Mouse (Mus musculus) embryonic stem cell, embryonic (primary cell): ENCODE data around the gene Mark3.

Source experiments
- CTCF ChIA-PET, 4 experiments: fragments of 300-600 bp in 2 of 4; fragments of 350-600 bp in 2 of 4; sonication (Branson Sonifier 250); formaldehyde crosslinking; loops; one replicate each; lab custom pipeline; 2022; ENCODE audit warnings: inconsistent platforms in 2 of 4; lab: Charles Lee
- POLR2A ChIA-PET, 4 experiments: fragments of 300-600 bp in 2 of 4; fragments of 350-600 bp in 2 of 4; sonication (Branson Sonifier 250); formaldehyde crosslinking; loops; one replicate each; lab custom pipeline; 2022; ENCODE audit warnings: antibody characterized with exemption in 4 of 4, inconsistent platforms in 1 of 4; lab: Charles Lee

Mark3 gene

DNA sequence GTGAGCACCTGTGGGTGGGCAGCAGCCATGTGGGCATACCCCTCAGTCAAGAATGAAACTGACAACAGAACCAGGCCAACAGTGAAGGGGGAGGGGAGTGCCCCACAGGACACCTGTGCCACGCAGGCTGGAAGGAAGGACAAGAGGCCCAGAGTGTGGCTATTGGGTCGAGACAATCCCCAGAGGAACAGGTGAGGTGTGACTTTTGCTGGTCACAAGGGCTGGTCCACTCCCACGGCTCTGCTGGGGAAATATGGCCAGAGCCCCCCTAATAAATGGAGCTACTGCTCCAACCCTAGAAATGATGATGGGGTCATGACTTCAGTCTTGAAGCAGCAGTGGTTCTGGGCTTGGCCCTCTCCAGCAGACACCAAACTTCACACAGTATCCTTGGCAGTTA is 129.0 kb downstream of the Mark3 start:
- ChIA-PET POLR2A (interaction anchor here in 2 of 4 experiments (0.6 to 8.2 kb wide), 10 partner anchors 11 to 211 kb away, joined by 3 to 61 read pairs (median 5); partner anchors contain the start of genes Ckb (in 2 of the 2) and Trmt61a (in 1 of the 2)), CTCF (interaction anchor here in 1 of 4 experiments (0.9 kb wide), 1 partner anchor 55 kb away, joined by 3 read pairs; no protein-coding TSS in a partner anchor)

DNA sequence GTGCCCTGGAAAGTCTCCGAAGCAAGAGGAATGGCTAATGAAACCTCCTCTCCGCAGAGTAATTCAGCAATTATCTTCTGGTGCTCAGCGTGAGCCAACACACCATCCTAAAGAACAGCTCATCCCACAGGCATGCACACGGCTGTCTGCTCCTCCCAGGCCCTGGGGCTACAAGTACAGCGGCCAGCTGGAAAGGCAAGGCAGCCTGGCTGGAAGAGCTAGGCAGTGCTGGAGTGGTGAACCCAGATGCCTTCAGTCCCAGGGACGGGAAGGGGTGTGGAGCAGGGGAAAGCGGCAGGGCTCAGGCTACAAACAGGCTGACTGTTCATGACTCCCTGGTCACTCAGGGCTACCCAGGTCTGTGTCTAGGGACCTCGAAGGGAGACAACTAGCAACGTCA is 130.3 kb downstream of the Mark3 start:
- POLR2A ChIA-PET, result interaction anchor here in 3 of 4 experiments (0.5 to 8.2 kb wide), 38 partner anchors 8 to 274 kb away, joined by 3 to 61 read pairs (median 5); partner anchors contain the start of genes Ckb (in 3 of the 3), Atp5mpl (in 1 of the 3) and Trmt61a (in 1 of the 3)
- CTCF ChIA-PET, result interaction anchor here (0.6 to 3.2 kb wide), 11 partner anchors 8 to 40 kb away, joined by 3 to 16 read pairs (median 5); no protein-coding TSS in a partner anchor

DNA sequence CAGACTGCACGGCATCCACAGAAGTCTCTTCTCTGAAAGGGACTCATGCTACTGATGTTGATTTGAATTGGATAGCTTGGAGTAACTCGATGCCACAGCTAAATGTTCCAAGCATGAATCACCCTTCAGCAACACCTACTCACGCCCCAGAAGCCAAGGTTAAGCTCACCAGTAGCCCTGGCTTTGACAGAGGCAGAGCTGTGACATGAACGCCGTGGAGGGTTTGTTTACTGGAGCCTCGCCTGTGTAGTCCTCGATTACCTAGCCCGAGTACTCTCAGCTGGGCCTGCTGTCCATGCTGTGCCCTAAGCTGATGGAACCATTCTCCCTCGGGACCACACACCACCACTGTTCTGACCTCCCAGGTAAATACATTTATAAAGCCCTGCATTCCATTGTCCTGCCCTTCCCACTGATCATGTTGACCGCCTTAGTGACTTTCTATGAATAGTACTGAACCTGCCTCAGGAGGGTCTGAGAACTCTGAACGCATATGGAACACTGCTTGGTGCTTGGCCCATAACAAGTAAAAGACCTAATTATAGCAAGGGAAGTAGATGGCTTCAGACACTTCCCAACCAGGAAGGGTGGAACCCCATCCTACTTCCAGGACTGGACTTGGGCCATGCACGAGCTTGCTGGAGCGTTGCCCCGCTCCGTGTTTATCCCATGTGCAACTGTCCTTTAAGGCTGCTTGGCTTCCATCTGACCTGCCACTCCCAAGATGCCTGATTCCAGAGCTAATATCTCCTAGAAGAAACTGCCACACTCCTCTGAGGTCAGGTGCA is 131.1 kb downstream of the Mark3 start:
- ChIA-PET POLR2A (interaction anchor here in 3 of 4 experiments (0.5 to 8.2 kb wide), 40 partner anchors 9 to 273 kb away, joined by 3 to 61 read pairs (median 5); partner anchors contain the start of genes Ckb (in 2 of the 3), Atp5mpl (in 1 of the 3) and Trmt61a (in 1 of the 3)), CTCF (interaction anchor here (0.6 to 3.2 kb wide), 15 partner anchors 9 to 130 kb away, joined by 3 to 16 read pairs (median 3); no protein-coding TSS in a partner anchor)
